Mouse (Mus musculus) macrophage (primary cell): ENCODE results near the gene 1700010I14Rik. TPM values are rescaled to one million over a fixed set of nuclear protein-coding genes. Genes with fewer than 3 reads are reported as not detected.

Source experiments
- H3K27ac ChIP-seq: fragments of 350-480 bp; formaldehyde crosslinking; 2 replicates; pipeline ENCODE4 v1.9.0; 2021
- H3K36me3 ChIP-seq: fragments of 350-480 bp; formaldehyde crosslinking; 2 replicates; pipeline ENCODE4 v1.9.0; 2021; ENCODE audit errors: inconsistent target
- H3K4me3 ChIP-seq: fragments of 350-480 bp; formaldehyde crosslinking; 2 replicates; pipeline ENCODE4 v1.9.0; 2021; ENCODE audit errors: inconsistent target
- H3K79me2 ChIP-seq: fragments of 350-480 bp; formaldehyde crosslinking; 2 replicates; pipeline ENCODE4 v1.9.0; 2021; ENCODE audit errors: inconsistent target
- WGBS: methylation state at CpG from one replicate; pipeline ENCODE4 v1.1.7; 2026; ENCODE audit warnings: inconsistent platforms; ENCODE audit not compliant: missing documents; 5-methylcytosine and 5-hydroxymethylcytosine counted together
- polyA plus RNA-seq: library from polyadenylated mRNA; stranded (reverse); fragments of 250-400 nt; gene quantifications from 3 replicates; pipeline ENCODE4 v1.2.4, GENCODE M21; 2018; ENCODE audit warnings: inconsistent platforms

Gene 1700010I14Rik
- polyA plus RNA-seq, 1 experiment from 2014 or later: 2.8 TPM

DNA sequence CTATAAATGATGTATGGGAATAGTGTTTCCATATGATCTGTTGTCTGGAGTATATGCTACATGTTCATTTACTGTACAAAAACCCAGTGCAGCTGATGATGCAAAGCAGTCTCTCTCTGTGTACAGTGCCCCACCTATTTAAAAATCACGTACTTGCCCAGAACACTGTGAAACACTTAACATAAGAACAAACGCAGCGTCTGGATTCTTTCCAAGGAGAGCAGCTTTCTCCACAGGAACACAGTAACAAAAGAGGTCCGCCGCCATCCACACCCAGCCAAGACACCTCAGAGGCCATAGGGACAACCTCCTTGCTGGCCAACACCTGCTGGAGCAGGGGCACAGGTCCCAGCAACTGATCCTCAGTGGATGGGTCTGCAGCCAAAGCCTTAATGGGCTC, 2.4 kb upstream of the 1700010I14Rik start:
- H3K79me2 ChIP-seq: no peaks in the 10 kb centered on the region
- H3K27ac ChIP-seq: no peak overlapping the region
- no peaks in the 10 kb centered on the region for H3K36me3 ChIP-seq
- WGBS: 90% methylated on average over 5 of the region's 5 CpGs
- no peak overlapping the region for H3K4me3 ChIP-seq

DNA sequence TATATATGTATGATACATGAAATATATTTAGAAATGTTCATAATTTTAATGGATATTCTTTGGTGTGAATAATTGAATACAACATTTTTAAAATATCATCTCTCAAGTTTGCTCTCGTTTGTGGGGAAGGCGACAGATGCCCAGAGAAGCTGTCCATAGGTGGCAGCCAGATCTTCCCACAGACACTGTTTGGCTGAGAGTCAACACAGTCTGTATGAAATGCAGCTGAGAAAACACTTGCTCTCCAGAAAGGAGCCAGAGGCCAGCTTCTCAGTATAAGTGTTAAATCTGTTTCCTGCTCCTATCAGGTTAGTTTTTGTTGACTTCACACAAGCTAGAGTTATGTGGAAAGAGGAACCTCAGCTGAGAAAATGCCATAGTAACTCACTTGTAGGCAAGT, 1.6 kb upstream of the 1700010I14Rik start:
- no peaks in the 10 kb centered on the region for H3K79me2 ChIP-seq
- WGBS: 66% methylated on average over 2 of the region's 2 CpGs

DNA sequence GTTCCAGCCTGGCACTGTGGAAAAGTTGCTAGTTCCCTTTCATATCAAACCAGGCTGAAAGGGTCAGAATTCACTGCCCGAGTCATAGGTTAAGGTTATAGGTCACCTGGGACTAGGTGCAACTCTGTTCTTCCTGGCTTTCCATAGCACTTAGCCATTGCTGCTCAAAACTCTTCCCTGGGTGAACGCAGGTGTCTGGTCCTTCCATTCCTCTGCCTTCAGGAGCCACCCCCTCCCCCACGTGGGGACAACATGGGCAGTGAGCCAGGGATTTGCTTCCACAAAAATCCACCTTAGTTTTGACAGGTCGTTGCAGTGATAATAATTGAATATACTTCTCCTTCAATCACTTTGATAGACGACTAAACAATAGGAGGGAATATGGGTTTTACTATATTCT, 764 bp upstream of the 1700010I14Rik start:
- Histone ChIP-seq H3K4me3 (no peak overlapping the region), H3K36me3 (no peaks in the 10 kb centered on the region), H3K27ac (no peak overlapping the region), H3K79me2 (no peaks in the 10 kb centered on the region)
- 84% methylated on average over 5 of the region's 5 CpGs for WGBS

More for the DNA sequence above, 1.6 kb upstream of the 1700010I14Rik start:
- Histone ChIP-seq H3K27ac (no peak overlapping the region), H3K36me3 (no peaks in the 10 kb centered on the region), H3K4me3 (no peak overlapping the region)

DNA sequence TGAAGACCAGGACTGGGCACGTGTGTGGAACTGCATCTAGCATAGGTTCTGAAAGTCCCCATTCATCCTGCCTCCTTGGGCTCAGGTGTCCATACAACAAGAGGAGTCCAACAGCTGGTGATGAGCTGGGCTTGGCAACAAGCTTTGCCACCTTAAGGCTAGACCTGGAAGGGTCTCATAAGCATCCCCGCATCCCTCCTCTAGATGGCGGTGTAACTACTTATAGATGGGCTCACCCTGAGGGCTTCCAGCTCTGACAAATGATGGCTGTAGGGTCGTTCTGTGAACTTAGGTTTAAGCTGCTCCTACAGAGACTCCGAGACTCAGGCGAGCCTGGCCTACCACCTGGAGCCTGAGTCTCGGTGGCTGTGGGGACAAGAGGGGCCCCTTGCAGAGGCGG, 3.0 kb downstream of the 1700010I14Rik start:
- no peaks in the 10 kb centered on the region for H3K79me2 ChIP-seq
- WGBS: 64% methylated on average over 8 of the region's 8 CpGs
- H3K4me3 ChIP-seq: no peak overlapping the region
- H3K36me3 ChIP-seq: peaks cover 8% of the 10 kb centered on the region; the same call in 1 of the 2 replicates
- no peak overlapping the region for H3K27ac ChIP-seq

DNA sequence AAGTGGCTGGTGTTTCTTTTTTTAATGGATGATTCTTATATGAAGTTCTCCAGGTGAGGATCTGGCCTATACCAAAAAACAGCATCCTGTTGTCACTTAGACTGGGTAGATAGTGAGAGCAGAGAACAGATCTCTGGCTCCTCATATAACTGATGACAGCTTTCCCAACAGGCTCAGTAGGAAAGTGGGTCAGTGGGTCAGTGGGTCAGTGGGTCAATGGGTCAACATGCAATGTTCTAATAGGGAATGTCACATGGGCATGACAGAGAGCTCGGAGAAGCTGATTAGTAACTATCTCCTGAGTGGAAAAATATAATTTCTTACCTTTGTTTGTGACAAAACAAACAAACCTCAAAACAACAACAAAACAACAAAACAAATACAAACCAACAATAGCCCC, 7.2 kb downstream of the 1700010I14Rik start:
- 100% methylated on average over 1 of the region's 1 CpGs for WGBS
- peaks cover 8% of the 10 kb centered on the region; the same call in 1 of the 2 replicates for H3K36me3 ChIP-seq
- no peaks in the 10 kb centered on the region for H3K79me2 ChIP-seq
- no peak overlapping the region for H3K27ac ChIP-seq
- H3K4me3 ChIP-seq: no peak overlapping the region

DNA sequence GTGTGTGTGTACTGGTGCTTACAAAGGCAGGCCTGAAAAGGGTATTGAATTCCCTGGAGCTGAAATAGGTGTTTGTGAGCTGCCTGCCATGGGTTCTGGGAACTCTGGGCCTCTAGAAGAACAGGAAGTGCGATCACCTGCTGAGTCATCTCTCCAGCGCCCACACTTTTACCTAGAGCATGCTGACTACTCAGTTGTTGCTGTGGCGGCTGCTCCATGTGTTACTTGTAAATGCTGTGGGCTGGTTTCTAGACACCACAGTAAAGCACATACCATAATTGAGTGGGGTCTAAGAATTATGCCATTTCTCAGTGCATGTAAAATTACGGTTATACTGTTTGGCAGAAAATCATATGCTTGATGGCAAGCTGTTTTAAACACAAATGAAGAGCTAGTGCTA, 14.3 kb downstream of the 1700010I14Rik start:
- no peak overlapping the region for H3K4me3 ChIP-seq
- no peaks in the 10 kb centered on the region for H3K79me2 ChIP-seq
- no peak overlapping the region for H3K27ac ChIP-seq
- H3K36me3 ChIP-seq: no peaks in the 10 kb centered on the region
- 37% methylated on average over 4 of the region's 4 CpGs for WGBS

DNA sequence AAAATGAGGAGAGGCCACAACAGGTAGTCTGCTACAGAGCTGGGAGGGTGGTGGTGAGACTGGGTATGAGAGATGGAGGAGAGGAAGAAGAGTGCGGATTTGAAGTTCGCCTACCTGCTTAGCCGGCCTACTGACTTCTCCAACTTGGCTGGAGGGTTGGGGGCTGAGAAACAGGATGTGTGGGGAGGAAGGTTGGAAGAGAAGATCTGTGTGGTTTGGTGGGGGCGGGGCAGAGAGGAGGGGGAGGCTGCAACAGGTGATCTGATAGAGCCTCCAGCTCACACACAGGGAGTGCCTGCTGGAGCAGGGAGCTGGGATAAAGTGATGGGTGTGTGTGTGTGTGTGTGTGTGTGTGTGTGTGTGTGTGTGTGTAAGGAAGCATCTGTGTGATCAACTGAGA, 16.4 kb downstream of the 1700010I14Rik start:
- 69% methylated on average over 4 of the region's 4 CpGs for WGBS
- Histone ChIP-seq H3K4me3 (no peak overlapping the region), H3K79me2 (no peaks in the 10 kb centered on the region), H3K27ac (no peak overlapping the region), H3K36me3 (no peaks in the 10 kb centered on the region)

DNA sequence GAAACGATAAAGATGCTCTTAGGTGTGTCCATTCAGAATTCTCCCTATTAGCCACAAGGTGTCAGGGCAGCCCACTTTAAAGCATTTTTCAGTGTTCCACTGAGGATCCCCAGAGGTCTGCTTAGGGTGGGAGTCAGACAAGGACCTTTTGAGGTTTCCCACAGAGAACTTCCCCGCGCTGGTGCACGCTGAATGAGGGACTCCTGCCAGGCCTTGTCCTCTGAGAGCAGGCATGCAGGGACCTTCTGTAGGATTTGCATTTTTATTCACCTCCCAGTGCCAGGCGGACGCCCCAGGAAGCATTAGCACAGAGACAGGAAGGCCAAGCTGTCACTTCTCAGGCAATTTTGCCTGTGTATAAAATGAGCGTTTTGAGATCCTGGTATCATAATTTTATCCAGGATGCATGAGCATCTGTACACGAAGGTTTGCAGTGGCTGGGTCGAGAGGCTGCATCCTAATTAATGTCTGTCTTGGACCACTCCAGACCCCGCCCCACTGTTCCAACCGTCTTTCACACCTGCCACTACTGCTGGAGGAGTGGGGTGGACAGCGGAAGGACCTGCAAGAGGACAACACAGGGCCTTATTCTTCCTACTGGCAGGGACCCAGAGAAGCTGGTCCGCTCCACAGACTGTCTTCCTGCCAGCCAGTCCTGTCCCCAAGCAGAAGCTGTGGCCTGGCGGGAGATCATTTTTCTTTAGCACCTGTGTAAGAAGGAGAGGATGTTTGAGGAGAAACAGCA, 35.2 kb downstream of the 1700010I14Rik start:
- 65% methylated on average over 14 of the region's 14 CpGs for WGBS

DNA sequence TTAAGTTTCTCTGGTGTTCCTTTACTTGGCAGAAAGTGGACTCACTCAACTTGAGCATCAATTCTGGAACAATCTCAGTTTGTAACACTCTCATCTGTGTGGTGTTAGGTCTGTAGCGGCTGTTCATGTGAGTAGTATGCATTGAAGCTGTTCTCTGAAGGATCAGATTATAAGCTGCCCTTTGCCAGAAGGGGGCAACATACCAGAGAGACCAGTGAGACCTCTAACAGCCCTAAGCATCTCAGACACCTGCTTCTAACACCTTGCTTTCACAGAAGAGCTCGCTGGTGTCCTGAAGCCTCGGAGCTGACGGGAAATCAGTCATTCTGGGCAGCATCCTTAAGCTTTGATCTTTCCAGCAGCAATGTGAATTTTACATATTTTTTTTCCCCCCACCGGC, 42.0 kb downstream of the 1700010I14Rik start:
- no peaks in the 10 kb centered on the region for H3K79me2 ChIP-seq
- H3K4me3 ChIP-seq: no peak overlapping the region
- WGBS: 85% methylated on average over 5 of the region's 5 CpGs
- H3K27ac ChIP-seq: no peak overlapping the region
- no peaks in the 10 kb centered on the region for H3K36me3 ChIP-seq

More for the DNA sequence above, 35.2 kb downstream of the 1700010I14Rik start:
- no peaks in the 10 kb centered on the region for H3K36me3 ChIP-seq
- H3K4me3 ChIP-seq: no peak overlapping the region
- no peak overlapping the region for H3K27ac ChIP-seq
- H3K79me2 ChIP-seq: no peaks in the 10 kb centered on the region

DNA sequence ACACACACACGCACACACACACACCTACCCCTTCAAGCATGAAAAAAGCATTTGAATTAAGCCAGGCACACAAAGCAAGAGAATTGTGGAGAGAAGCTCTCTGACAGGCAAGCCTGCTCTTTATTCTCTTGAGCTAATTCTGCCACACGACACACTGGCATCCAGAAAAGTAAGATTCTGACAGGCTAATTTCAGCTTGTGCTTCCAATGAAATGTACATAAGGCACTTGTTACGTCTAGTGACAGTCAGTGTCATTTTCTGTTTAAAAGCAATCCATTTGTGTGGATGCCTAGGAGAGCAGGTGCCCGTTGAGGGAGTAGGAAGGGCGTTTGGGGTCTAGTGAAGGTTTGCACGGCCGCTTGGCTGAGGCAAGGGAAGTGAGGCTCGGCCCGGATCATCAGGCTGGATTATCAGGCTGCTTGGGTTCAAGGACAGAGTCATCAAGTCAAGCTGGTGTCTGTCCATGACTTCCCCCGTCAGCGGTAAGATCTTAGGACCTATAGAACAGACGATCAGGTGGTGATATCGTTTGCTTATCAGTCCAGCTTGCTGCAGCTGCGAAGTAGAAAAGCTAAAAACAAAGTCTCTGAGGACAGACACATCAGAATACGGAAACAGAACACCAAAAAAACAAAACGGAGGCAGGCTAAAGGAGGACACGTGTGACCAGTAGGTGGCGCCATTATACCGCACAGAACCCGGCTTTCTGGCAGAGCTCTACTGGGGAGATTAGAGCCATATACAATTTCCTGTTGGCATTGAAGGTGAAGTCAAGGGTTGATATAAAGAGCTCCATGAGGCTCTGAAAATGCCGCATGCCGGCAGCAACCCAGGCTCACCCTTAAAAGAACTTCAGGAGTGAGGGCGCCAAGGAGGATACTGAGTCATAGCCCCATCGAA, 43.4 kb downstream of the 1700010I14Rik start:
- H3K36me3 ChIP-seq: no peaks in the 10 kb centered on the region
- no peaks in the 10 kb centered on the region for H3K79me2 ChIP-seq
- 15% methylated on average over 24 of the region's 24 CpGs for WGBS
- no peak overlapping the region for H3K4me3 ChIP-seq
- H3K27ac ChIP-seq: no peak overlapping the region

DNA sequence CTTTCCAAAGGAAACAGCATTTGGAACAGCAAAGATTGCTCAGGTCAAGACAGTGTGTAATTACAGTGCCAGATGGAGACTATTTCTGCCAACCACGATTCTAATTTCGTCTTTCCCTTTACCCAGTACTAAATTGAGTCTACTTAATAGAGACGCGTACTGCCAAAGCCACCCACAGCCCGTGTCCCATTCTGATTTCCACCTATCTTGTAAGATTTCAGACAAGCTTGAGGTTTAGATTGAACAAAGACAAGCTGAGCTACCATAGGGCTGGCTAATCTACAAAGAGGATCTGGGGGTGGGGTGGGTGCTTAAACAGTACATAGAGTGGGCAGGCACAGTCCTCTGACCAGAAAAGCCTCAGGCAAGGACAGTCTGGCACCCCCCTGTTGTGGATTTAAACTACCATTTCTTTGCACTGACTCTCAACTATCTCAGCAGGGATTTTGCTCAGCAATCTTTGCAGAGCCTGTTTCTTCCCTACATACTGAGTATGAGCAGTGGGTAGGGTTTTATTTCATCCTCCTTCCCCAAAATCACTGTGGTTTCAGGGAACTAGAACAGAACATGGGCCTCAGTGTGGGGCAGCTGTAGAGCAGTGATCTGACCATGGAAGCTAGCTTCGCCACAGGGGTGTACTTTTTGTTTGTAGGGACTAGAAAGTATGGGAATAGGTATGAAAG, 44.4 kb downstream of the 1700010I14Rik start:
- no peaks in the 10 kb centered on the region for H3K36me3 ChIP-seq
- no peak overlapping the region for H3K4me3 ChIP-seq
- H3K79me2 ChIP-seq: no peaks in the 10 kb centered on the region
- WGBS: 78% methylated on average over 6 of the region's 6 CpGs
- no peak overlapping the region for H3K27ac ChIP-seq

DNA sequence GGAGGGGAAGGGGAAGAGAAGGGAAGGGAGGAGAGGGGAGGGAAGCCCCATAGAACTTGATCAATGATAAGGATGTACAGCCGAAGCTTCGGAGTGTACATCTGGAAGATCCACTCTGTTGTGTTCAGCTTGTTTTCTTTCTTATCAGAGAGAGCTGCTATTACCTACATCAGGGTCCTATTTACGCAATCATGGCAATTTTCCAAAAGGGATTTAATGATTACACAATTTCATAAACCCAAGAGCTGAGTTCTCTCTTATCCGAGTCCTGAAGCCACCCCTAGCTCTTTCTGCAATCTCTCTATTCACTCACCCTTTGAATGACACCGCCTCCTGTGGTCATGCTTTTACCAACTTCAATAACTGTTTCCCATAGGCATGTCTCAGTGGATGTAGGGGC, 45.4 kb downstream of the 1700010I14Rik start:
- H3K79me2 ChIP-seq: no peaks in the 10 kb centered on the region
- no peak overlapping the region for H3K4me3 ChIP-seq
- no peak overlapping the region for H3K27ac ChIP-seq
- no peaks in the 10 kb centered on the region for H3K36me3 ChIP-seq
- 74% methylated on average over 5 of the region's 5 CpGs for WGBS

DNA sequence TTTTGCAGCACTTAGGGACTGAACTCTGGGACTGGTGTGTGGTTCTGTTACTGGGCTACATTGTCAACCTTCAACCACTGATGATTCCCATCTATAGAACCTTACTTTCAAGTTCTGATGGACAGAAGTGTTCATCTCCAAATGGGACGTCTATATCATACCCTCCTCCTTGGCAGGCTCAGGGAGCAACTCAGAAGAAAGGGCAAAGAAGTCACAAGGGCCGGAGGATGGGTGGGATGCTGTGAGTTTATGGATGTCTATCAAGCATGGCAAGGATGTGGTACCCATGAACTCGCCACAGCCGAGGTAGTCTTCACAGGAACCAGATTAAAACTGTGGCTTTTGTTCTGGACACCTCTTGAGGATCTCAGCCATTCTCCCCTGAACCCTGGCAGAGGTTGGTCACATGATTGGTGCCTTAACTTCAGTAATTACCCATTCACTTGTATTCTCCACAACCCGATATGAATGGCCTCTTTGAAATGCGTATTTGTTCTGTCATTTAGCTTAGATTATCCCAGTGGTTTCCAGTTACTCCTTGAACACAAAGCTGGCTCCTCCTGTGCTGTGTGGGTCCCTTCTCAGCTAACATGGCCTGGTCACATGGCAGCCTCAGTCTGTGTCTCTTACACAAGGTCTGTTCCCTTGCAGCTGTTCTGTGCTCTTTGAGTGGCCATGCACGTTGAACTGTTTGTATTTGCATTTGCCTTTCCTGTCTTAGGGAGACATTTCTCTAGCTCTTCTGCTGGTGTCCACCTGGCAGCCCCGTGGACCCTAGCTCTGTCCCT, 47.6 kb downstream of the 1700010I14Rik start:
- Histone ChIP-seq H3K27ac (no peak overlapping the region), H3K4me3 (no peak overlapping the region), H3K36me3 (no peaks in the 10 kb centered on the region), H3K79me2 (no peaks in the 10 kb centered on the region)
- WGBS: 78% methylated on average over 8 of the region's 8 CpGs

DNA sequence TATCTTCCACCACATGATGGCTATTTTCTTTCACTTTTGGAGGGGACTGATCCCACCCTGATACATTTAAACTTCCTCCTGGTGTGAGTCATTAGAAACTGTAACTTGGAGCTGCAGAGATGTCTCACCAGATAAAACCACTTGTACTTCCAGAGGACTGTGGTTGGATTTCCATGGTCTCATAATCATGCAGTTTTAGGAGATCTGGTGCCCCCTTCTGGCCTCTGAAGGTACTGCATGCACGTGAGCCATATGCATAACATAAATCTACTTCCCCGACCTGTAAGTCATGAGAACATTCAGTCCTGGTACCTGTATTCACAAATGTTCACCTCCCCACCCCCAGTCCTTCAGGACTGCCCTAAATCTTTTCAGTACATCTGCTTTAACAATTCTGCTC, 54.6 kb downstream of the 1700010I14Rik start:
- Histone ChIP-seq H3K4me3 (no peak overlapping the region), H3K79me2 (no peaks in the 10 kb centered on the region), H3K27ac (no peak overlapping the region), H3K36me3 (no peaks in the 10 kb centered on the region)
- 31% methylated on average over 2 of the region's 2 CpGs for WGBS
